Mouse (Mus musculus): ENCODE measurements around the gene Gm20388. TPM values are rescaled to one million over a fixed set of nuclear protein-coding genes. Genes with fewer than 3 reads are reported as not detected.

Gm20388 gene
- polyA plus RNA-seq, 1 experiment from 2014 or later: not detected

GRCm38 (mm10) chr8:120561539-120562435 lies 651.1 kb downstream of the Gm20388 start:
- Histone ChIP-seq H3K4me2 (replicated peaks; ENCODE audit: low read depth, low read length) (no peak overlapping the region), H3K4me3 (ENCODE audit: low read length) (no peak overlapping the region), H3K27ac (ENCODE audit: low read depth, low read length) (no peak overlapping the region), H3K36me3 (ENCODE audit: control insufficient read depth, insufficient read depth, low read length) (peaks cover 11% of the 10 kb centered on the region), H3K9ac (ENCODE audit: low read depth, low read length) (no peak overlapping the region), H3K4me1 (ENCODE audit: control insufficient read depth, insufficient read depth, low read length) (peaks cover 71% of the 10 kb centered on the region), H3K9me3 (ENCODE audit: control insufficient read depth, low read length) (no peaks in the 10 kb centered on the region), H3K27me3 (ENCODE audit: control insufficient read depth, insufficient read depth, low read length) (no peaks in the 10 kb centered on the region; the same call in 1 of the 2 replicates)
- WGBS: 78% methylated on average over 22 of the region's 22 CpGs
- ATAC-seq (ENCODE audit: low FRiP score, low TSS enrichment): no peak

- ATAC-seq (ENCODE audit: low FRiP score, low TSS enrichment): no peak
- no peaks in the 10 kb centered on the region; the same call in 1 of the 2 replicates for H3K27me3 ChIP-seq (ENCODE audit: control insufficient read depth, insufficient read depth, low read length)
- H3K4me3 ChIP-seq (ENCODE audit: low read length): no peak overlapping the region
- no peaks in the 10 kb centered on the region for H3K9me3 ChIP-seq (ENCODE audit: control insufficient read depth, low read length)
- no peak overlapping the region for H3K4me2 ChIP-seq (replicated peaks; ENCODE audit: low read depth, low read length)
- no peak overlapping the region; the same call in 1 of the 2 replicates for H3K9ac ChIP-seq (ENCODE audit: low read depth, low read length)
- peaks cover 21% of the 10 kb centered on the region for H3K36me3 ChIP-seq (ENCODE audit: control insufficient read depth, insufficient read depth, low read length)
- 64% methylated on average over 18 of the region's 18 CpGs for WGBS
- peak overlapping the region; percentile 86 for H3K27ac ChIP-seq (ENCODE audit: low read depth, low read length)
- peaks cover 61% of the 10 kb centered on the region for H3K4me1 ChIP-seq (ENCODE audit: control insufficient read depth, insufficient read depth, low read length)
Measured at GRCm38 (mm10) chr8:120562680-120563347, 652.2 kb downstream of the Gm20388 start.

GRCm38 (mm10) chr8:120563348-120563724 lies 652.7 kb downstream of the Gm20388 start:
- Histone ChIP-seq H3K9me3 (ENCODE audit: control insufficient read depth, low read length) (no peaks in the 10 kb centered on the region), H3K9ac (ENCODE audit: low read depth, low read length) (0 out of 2 replicates have a peak overlapping the region, but pooled peaks have one; percentile 31), H3K4me3 (ENCODE audit: low read length) (no peak overlapping the region), H3K27ac (ENCODE audit: low read depth, low read length) (peak overlapping the region; percentile 86), H3K4me2 (replicated peaks; ENCODE audit: low read depth, low read length) (no peak overlapping the region), H3K4me1 (ENCODE audit: control insufficient read depth, insufficient read depth, low read length) (peaks cover 56% of the 10 kb centered on the region), H3K27me3 (ENCODE audit: control insufficient read depth, insufficient read depth, low read length) (no peaks in the 10 kb centered on the region; the same call in 1 of the 2 replicates), H3K36me3 (ENCODE audit: control insufficient read depth, insufficient read depth, low read length) (peaks cover 26% of the 10 kb centered on the region)
- no peak; the same call in 1 of the 2 replicates for ATAC-seq (ENCODE audit: low FRiP score, low TSS enrichment)
- WGBS: 11% methylated on average over 8 of the region's 8 CpGs

GRCm38 (mm10) chr8:120563851-120564837 lies 653.5 kb downstream of the Gm20388 start:
- Histone ChIP-seq H3K4me3 (ENCODE audit: low read length) (no peak overlapping the region), H3K9ac (ENCODE audit: low read depth, low read length) (0 out of 2 replicates have a peak overlapping the region, but pooled peaks have one; percentile 31), H3K9me3 (ENCODE audit: control insufficient read depth, low read length) (no peaks in the 10 kb centered on the region), H3K27me3 (ENCODE audit: control insufficient read depth, insufficient read depth, low read length) (no peaks in the 10 kb centered on the region; the same call in 1 of the 2 replicates), H3K4me1 (ENCODE audit: control insufficient read depth, insufficient read depth, low read length) (peaks cover 55% of the 10 kb centered on the region), H3K4me2 (replicated peaks; ENCODE audit: low read depth, low read length) (no peak overlapping the region), H3K36me3 (ENCODE audit: control insufficient read depth, insufficient read depth, low read length) (peaks cover 30% of the 10 kb centered on the region), H3K27ac (ENCODE audit: low read depth, low read length) (peak overlapping the region; percentile 86)
- peak; percentile 19; the same call in 1 of the 2 replicates for ATAC-seq (ENCODE audit: low FRiP score, low TSS enrichment)
- 37% methylated on average over 20 of the region's 20 CpGs for WGBS

- no peak overlapping the region for H3K27ac ChIP-seq (ENCODE audit: low read depth, low read length)
- peaks cover 40% of the 10 kb centered on the region for H3K36me3 ChIP-seq (ENCODE audit: control insufficient read depth, insufficient read depth, low read length)
- H3K4me3 ChIP-seq (ENCODE audit: low read length): no peak overlapping the region
- H3K9ac ChIP-seq (ENCODE audit: low read depth, low read length): no peak overlapping the region
- H3K27me3 ChIP-seq (ENCODE audit: control insufficient read depth, insufficient read depth, low read length): no peaks in the 10 kb centered on the region; the same call in 1 of the 2 replicates
- no peak for ATAC-seq (ENCODE audit: low FRiP score, low TSS enrichment)
- peaks cover 44% of the 10 kb centered on the region for H3K4me1 ChIP-seq (ENCODE audit: control insufficient read depth, insufficient read depth, low read length)
- WGBS: 30% methylated on average over 7 of the region's 7 CpGs
- no peak overlapping the region for H3K4me2 ChIP-seq (replicated peaks; ENCODE audit: low read depth, low read length)
- H3K9me3 ChIP-seq (ENCODE audit: control insufficient read depth, low read length): no peaks in the 10 kb centered on the region
Measured at GRCm38 (mm10) chr8:120565151-120565711, 654.6 kb downstream of the Gm20388 start.

GRCm38 (mm10) chr8:120566681-120567080 lies 656.0 kb downstream of the Gm20388 start:
- H3K9ac ChIP-seq (ENCODE audit: low read depth, low read length): no peak overlapping the region
- ATAC-seq (ENCODE audit: low FRiP score, low TSS enrichment): no peak
- WGBS: 94% methylated on average over 8 of the region's 8 CpGs
- H3K4me2 ChIP-seq (replicated peaks; ENCODE audit: low read depth, low read length): no peak overlapping the region
- H3K27me3 ChIP-seq (ENCODE audit: control insufficient read depth, insufficient read depth, low read length): no peaks in the 10 kb centered on the region; the same call in 1 of the 2 replicates
- H3K36me3 ChIP-seq (ENCODE audit: control insufficient read depth, insufficient read depth, low read length): peaks cover 53% of the 10 kb centered on the region
- peaks cover 42% of the 10 kb centered on the region for H3K4me1 ChIP-seq (ENCODE audit: control insufficient read depth, insufficient read depth, low read length)
- no peak overlapping the region for H3K4me3 ChIP-seq (ENCODE audit: low read length)
- no peaks in the 10 kb centered on the region for H3K9me3 ChIP-seq (ENCODE audit: control insufficient read depth, low read length)
- H3K27ac ChIP-seq (ENCODE audit: low read depth, low read length): no peak overlapping the region

GRCm38 (mm10) chr8:120567731-120568130 lies 657.1 kb downstream of the Gm20388 start:
- no peak overlapping the region for H3K4me2 ChIP-seq (replicated peaks; ENCODE audit: low read depth, low read length)
- ATAC-seq (ENCODE audit: low FRiP score, low TSS enrichment): no peak
- no peaks in the 10 kb centered on the region for H3K9me3 ChIP-seq (ENCODE audit: control insufficient read depth, low read length)
- no peak overlapping the region for H3K9ac ChIP-seq (ENCODE audit: low read depth, low read length)
- peaks cover 31% of the 10 kb centered on the region for H3K4me1 ChIP-seq (ENCODE audit: control insufficient read depth, insufficient read depth, low read length)
- H3K36me3 ChIP-seq (ENCODE audit: control insufficient read depth, insufficient read depth, low read length): peaks cover 63% of the 10 kb centered on the region
- H3K27me3 ChIP-seq (ENCODE audit: control insufficient read depth, insufficient read depth, low read length): no peaks in the 10 kb centered on the region; the same call in 1 of the 2 replicates
- H3K4me3 ChIP-seq (ENCODE audit: low read length): no peak overlapping the region
- H3K27ac ChIP-seq (ENCODE audit: low read depth, low read length): no peak overlapping the region
- WGBS: 97% methylated on average over 17 of the region's 17 CpGs
